Mouse (Mus musculus) heart, postnatal 0 days (tissue): Measurements from ENCODE around the gene Ahcyl2. TPM values are rescaled to one million over a fixed set of nuclear protein-coding genes. Genes with fewer than 3 reads are reported as not detected.

Source experiments
- ATAC-seq: fragments of 200-750 bp; cut with Nextera tagmentation; 2 replicates; pipeline ENCODE4 v1.8.0; 2017; ENCODE audit warnings: low read depth, moderate number of reproducible peaks, moderate library complexity; ENCODE audit not compliant: insufficient read depth
- DNase-seq: peaks from one replicate; pipeline ENCODE4 v3.0.0-alpha.2; 2016; ENCODE audit warnings: low spot score
- H3K27ac ChIP-seq: fragments of 300-500 bp; sonication (generic); 2 replicates; pipeline ENCODE4 v1.5.1; 2014; ENCODE audit warnings: low read depth, mild to moderate bottlenecking
- H3K27me3 ChIP-seq: fragments of 300-500 bp; sonication (generic); 2 replicates; pipeline ENCODE4 v1.6.1; 2014; ENCODE audit warnings: low read length, mixed read lengths; ENCODE audit not compliant: control insufficient read depth, insufficient read depth
- H3K36me3 ChIP-seq: fragments of 300-500 bp; sonication (generic); replicated peaks from 2 replicates; pipeline ENCODE4 v1.6.1; 2014; ENCODE audit warnings: low read length, mixed read lengths; ENCODE audit not compliant: control insufficient read depth, insufficient read depth
- H3K4me1 ChIP-seq: fragments of 300-500 bp; sonication (generic); 2 replicates; pipeline ENCODE4 v1.6.1; 2014; ENCODE audit warnings: antibody characterized with exemption; ENCODE audit not compliant: control insufficient read depth, insufficient read depth
- H3K4me2 ChIP-seq: fragments of 300-500 bp; sonication (generic); 2 replicates; pipeline ENCODE4 v1.6.1; 2014; ENCODE audit warnings: low read depth, mild to moderate bottlenecking, low read length, moderate library complexity
- H3K4me3 ChIP-seq: fragments of 300-500 bp; sonication (generic); 2 replicates; pipeline ENCODE4 v1.5.1; 2014; ENCODE audit warnings: low read depth, low read length
- H3K9ac ChIP-seq: fragments of 300-500 bp; sonication (generic); replicated peaks from 2 replicates; pipeline ENCODE4 v1.6.1; 2014; ENCODE audit warnings: low read depth, low read length, mixed read lengths
- H3K9me3 ChIP-seq: fragments of 300-500 bp; sonication (generic); replicated peaks from 2 replicates; pipeline ENCODE4 v1.6.1; 2016; ENCODE audit warnings: low read length; ENCODE audit not compliant: control insufficient read depth
- CTCF ChIP-seq: IDR thresholded peaks from 2 replicates; pipeline ENCODE4 v1.5.1; 2016; ENCODE audit warnings: antibody characterized with exemption, control low read depth, low read depth
- EP300 ChIP-seq: IDR thresholded peaks from 2 replicates; pipeline ENCODE4 v1.6.1; 2016; ENCODE audit warnings: antibody characterized with exemption, low read depth
- WGBS: fragments of 180-500 bp; shearing (Covaris S2); extraction: QIAGEN DNeasy Blood & Tissue Kit; methylation state at CpG from one replicate; pipeline ENCODE4 v1.1.7; 2014; 5-methylcytosine and 5-hydroxymethylcytosine counted together
- polyA plus RNA-seq: library from polyadenylated mRNA; unstranded; fragments of >200 nt; fragmentation: Nextera tagmentation; extraction: Ambion mirVana; gene quantifications from 2 replicates; pipeline ENCODE4 v1.2.1, GENCODE M21; 2015
- total RNA-seq: library from RNA; depleted of rRNA; stranded (reverse); fragments of >200 nt; gene quantifications from 2 replicates; pipeline ENCODE4 v1.2.3, GENCODE M21; 2014; ENCODE audit warnings: low replicate concordance

The Ahcyl2 gene
- total and polyA plus RNA-seq, 2 experiments from 2014 or later: 3.4 to 31.6 TPM

DNA sequence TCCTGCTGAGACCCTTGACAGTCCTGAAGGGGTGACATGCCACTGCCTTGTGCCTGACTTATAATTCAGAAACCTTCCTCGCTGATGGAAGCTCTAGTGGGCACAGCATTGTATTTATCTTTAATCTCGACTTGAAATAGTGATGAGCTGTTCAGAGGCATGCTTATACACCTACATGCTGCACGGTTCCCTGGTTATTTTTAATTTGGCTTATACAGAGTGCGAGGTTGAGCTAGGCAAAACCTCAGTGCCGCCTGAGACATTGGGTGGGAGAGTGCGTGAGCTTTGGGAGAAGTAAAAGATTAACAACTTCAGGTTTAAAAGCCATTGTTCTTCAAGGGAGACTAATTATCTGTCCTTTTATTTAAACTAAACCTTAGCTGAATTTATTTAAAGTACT, 115.1 kb downstream of the Ahcyl2 start:
- Histone ChIP-seq H3K27me3 (no peaks in the 10 kb centered on the region), H3K4me3 (no peak overlapping the region), H3K4me1 (peaks cover 39% of the 10 kb centered on the region), H3K9ac (no peak overlapping the region), H3K36me3 (peaks cover 11% of the 10 kb centered on the region), H3K27ac (peak overlapping the region; percentile 91), H3K9me3 (0 out of 2 replicates have a peak, but pooled peaks cover 4% of the 10 kb centered on the region), H3K4me2 (no peak overlapping the region)
- no peak for ATAC-seq
- DNase-seq: no peak
- WGBS: 37% methylated on average over 6 of the region's 6 CpGs
- TF ChIP-seq EP300: no peak
- no peak for TF ChIP-seq CTCF

GRCm38 (mm10) chr6:29891151-29891550, 123.3 kb downstream of the Ahcyl2 start:
- TF ChIP-seq EP300 (no peak), CTCF (no peak)
- no peaks in the 10 kb centered on the region for H3K4me1 ChIP-seq
- H3K27ac ChIP-seq: no peak overlapping the region
- 0 out of 2 replicates have a peak, but pooled peaks cover 2% of the 10 kb centered on the region for H3K9me3 ChIP-seq
- no peak overlapping the region for H3K4me3 ChIP-seq
- no peak overlapping the region for H3K9ac ChIP-seq
- H3K27me3 ChIP-seq: no peaks in the 10 kb centered on the region
- peaks cover 7% of the 10 kb centered on the region for H3K36me3 ChIP-seq
- H3K4me2 ChIP-seq: no peak overlapping the region
- ATAC-seq: no peak
- DNase-seq: no peak
- 65% methylated on average over 11 of the region's 11 CpGs for WGBS

- ATAC-seq (no peak), DNase-seq (no peak)
- 84% methylated on average over 3 of the region's 3 CpGs for WGBS
- Histone ChIP-seq H3K9ac (no peak overlapping the region), H3K4me1 (peaks cover 4% of the 10 kb centered on the region; the same call in 1 of the 2 replicates), H3K27me3 (no peaks in the 10 kb centered on the region), H3K4me2 (no peak overlapping the region), H3K4me3 (no peak overlapping the region), H3K9me3 (no peaks in the 10 kb centered on the region), H3K27ac (no peak overlapping the region), H3K36me3 (peaks cover 17% of the 10 kb centered on the region; the same call in 1 of the 2 replicates)
- no peak for TF ChIP-seq CTCF
- no peak for TF ChIP-seq EP300
Measured at GRCm38 (mm10) chr6:29896976-29897375, 129.2 kb downstream of the Ahcyl2 start.

DNA sequence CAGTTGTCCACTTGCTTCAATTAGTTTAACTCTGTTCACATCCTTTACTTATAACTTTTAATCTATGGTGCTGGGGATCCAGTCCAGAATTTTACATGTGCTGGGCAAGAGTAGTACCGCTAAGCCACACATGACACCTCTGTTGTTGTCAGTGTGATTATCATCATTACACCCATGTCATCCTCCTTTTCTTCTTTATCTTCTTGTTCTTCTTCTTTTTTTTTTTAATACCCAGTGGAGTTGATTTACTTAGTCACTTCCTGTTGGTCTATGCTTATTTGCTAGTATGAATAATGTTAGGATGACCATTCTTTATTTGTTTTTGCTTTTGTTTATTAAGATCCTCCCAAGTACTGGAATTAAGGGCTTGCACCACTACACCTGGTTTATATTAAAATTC, 133.6 kb downstream of the Ahcyl2 start:
- peaks cover 10% of the 10 kb centered on the region; the same call in 1 of the 2 replicates for H3K36me3 ChIP-seq
- peaks cover 34% of the 10 kb centered on the region for H3K4me1 ChIP-seq
- H3K9ac ChIP-seq: no peak overlapping the region
- no peak for DNase-seq
- 95% methylated on average over 1 of the region's 1 CpGs for WGBS
- H3K27ac ChIP-seq: no peak overlapping the region
- ATAC-seq: no peak
- no peak overlapping the region for H3K4me2 ChIP-seq
- H3K9me3 ChIP-seq: no peaks in the 10 kb centered on the region
- H3K4me3 ChIP-seq: no peak overlapping the region
- no peak for TF ChIP-seq CTCF
- no peak for TF ChIP-seq EP300
- no peaks in the 10 kb centered on the region for H3K27me3 ChIP-seq

DNA sequence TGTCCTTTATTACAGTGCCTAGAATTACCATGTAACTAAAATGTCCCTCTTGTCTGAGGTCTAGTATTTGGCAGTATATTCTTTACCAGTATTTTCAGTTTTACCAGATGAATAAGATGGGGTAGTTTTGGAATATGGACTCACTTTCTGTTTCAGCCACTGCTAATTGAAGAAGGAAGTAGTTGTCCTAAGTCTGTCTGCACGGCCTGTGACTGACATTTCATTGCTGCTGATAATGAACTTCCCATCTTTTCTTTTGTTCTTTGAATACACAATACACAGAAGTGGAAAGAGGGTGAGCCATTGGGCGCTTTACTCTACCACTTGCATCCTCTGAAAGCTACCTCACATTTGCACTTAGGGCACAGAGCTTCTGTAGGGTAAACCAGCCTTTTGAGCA, 134.4 kb downstream of the Ahcyl2 start:
- Histone ChIP-seq H3K27ac (peak overlapping the region; percentile 96), H3K4me2 (no peak overlapping the region), H3K9me3 (no peaks in the 10 kb centered on the region), H3K4me3 (no peak overlapping the region), H3K27me3 (no peaks in the 10 kb centered on the region), H3K4me1 (peaks cover 34% of the 10 kb centered on the region), H3K36me3 (peaks cover 5% of the 10 kb centered on the region; the same call in 1 of the 2 replicates), H3K9ac (no peak overlapping the region)
- 65% methylated on average over 2 of the region's 2 CpGs for WGBS
- TF ChIP-seq CTCF: no peak
- no peak for TF ChIP-seq EP300
- no peak for DNase-seq
- no peak for ATAC-seq

DNA sequence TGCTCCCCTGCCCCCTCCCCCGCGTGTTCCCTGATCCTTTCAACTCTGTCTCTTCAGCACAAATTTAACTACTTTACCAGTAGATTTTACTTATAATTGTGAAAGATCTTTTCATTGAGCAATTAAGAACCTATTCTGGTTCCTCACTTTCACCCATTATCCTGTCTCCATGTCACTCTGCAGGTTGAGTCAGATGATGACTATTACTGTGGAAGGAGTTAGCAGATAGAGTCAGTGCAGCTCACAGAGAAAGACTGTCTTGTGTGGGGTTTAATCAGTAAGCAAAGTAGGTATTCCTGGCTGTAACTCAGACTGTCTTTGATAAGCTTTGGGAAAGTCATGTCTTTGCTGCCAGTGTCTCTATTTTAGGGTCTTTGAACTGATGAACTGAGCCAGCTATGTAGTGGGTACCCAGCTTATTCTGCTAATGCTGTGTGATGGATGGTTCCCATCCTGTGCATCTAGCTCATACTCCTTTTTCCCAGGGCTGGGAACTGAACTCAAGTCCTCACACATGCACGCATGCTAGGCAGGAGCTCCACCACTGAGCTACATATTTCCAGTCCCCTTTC, 135.6 kb downstream of the Ahcyl2 start:
- Histone ChIP-seq H3K36me3 (peaks cover 3% of the 10 kb centered on the region; the same call in 1 of the 2 replicates), H3K27ac (peak overlapping the region; percentile 96), H3K4me1 (peaks cover 34% of the 10 kb centered on the region), H3K4me3 (no peak overlapping the region), H3K9ac (no peak overlapping the region), H3K9me3 (no peaks in the 10 kb centered on the region), H3K4me2 (no peak overlapping the region; the same call in 1 of the 2 replicates), H3K27me3 (no peaks in the 10 kb centered on the region)
- WGBS: 65% methylated on average over 3 of the region's 3 CpGs
- DNase-seq (no peak), ATAC-seq (peak; percentile 24; the same call in 1 of the 2 replicates)
- no peak for TF ChIP-seq CTCF
- TF ChIP-seq EP300: no peak
